Mouse (Mus musculus): ENCODE measurements around the gene Mydgf.

The Mydgf gene

GRCm38 (mm10) chr17:56191266-56191665 lies 7.5 kb upstream of the Mydgf start:
- no peak for DNase-seq

GRCm38 (mm10) chr17:56185281-56186141 lies 1.8 kb upstream of the Mydgf start:
- DNase-seq, result no peak

GRCm38 (mm10) chr17:56182975-56183657 lies 604 bp downstream of the Mydgf start:
- DNase-seq, result no peak

GRCm38 (mm10) chr17:56175416-56175815 lies 8.3 kb downstream of the Mydgf start:
- DNase-seq, result no peak

GRCm38 (mm10) chr17:56173401-56174046 lies 10.2 kb downstream of the Mydgf start:
- DNase-seq, result no peak

GRCm38 (mm10) chr17:56171881-56172280 lies 11.8 kb downstream of the Mydgf start:
- DNase-seq, result no peak

- DNase-seq, result no peak
These were observed 12.3 kb downstream of the Mydgf start for GRCm38 (mm10) chr17:56171456-56171855.

GRCm38 (mm10) chr17:56170636-56171035 lies 13.1 kb downstream of the Mydgf start:
- no peak for DNase-seq

GRCm38 (mm10) chr17:56169830-56170229 lies 13.9 kb downstream of the Mydgf start:
- no peak for DNase-seq

- no peak for DNase-seq
These were observed 18.0 kb downstream of the Mydgf start for GRCm38 (mm10) chr17:56165671-56166070.

- DNase-seq, result no peak
These were observed 19.2 kb downstream of the Mydgf start for GRCm38 (mm10) chr17:56164510-56164909.

- DNase-seq, result peak; percentile 50 to 68
These were observed 20.1 kb downstream of the Mydgf start for GRCm38 (mm10) chr17:56163523-56164102.

GRCm38 (mm10) chr17:56162231-56162774 lies 21.4 kb downstream of the Mydgf start, which contains the start of gene Tnfaip8l1:
Gene Tnfaip8l1, plus strand, starts transcription at chr17:56162477.
- DNase-seq, result peak; percentile 89 to 91

- DNase-seq, result no peak
These were observed 24.0 kb downstream of the Mydgf start for GRCm38 (mm10) chr17:56159729-56160128.

- DNase-seq, result no peak
These were observed 30.1 kb downstream of the Mydgf start for GRCm38 (mm10) chr17:56153643-56154042.

- DNase-seq, result no peak
These were observed 33.8 kb downstream of the Mydgf start for GRCm38 (mm10) chr17:56149897-56150296.

GRCm38 (mm10) chr17:56148790-56149618 lies 34.7 kb downstream of the Mydgf start:
- DNase-seq, result no peak

GRCm38 (mm10) chr17:56148280-56148679 lies 35.4 kb downstream of the Mydgf start:
- DNase-seq, result no peak

GRCm38 (mm10) chr17:56147420-56147819 lies 36.3 kb downstream of the Mydgf start:
- no peak for DNase-seq

GRCm38 (mm10) chr17:56146131-56146530 lies 37.6 kb downstream of the Mydgf start:
- DNase-seq, result no peak

- DNase-seq, result no peak
These were observed 39.2 kb downstream of the Mydgf start for GRCm38 (mm10) chr17:56144546-56144945.
